Mouse (Mus musculus) heart, postnatal 0 days (tissue): ENCODE results near the gene Mybl2.

Source experiments
- CTCF ChIP-seq: IDR thresholded peaks from 2 replicates; pipeline ENCODE4 v1.5.1; 2016; ENCODE audit warnings: antibody characterized with exemption, control low read depth, low read depth
- EP300 ChIP-seq: IDR thresholded peaks from 2 replicates; pipeline ENCODE4 v1.6.1; 2016; ENCODE audit warnings: antibody characterized with exemption, low read depth

- no peak for TF ChIP-seq CTCF
- no peak for TF ChIP-seq EP300
These were observed 69.0 kb downstream of the Mybl2 start for GRCm38 (mm10) chr2:163123496-163123895.
